Mouse (Mus musculus) liver, embryonic 13.5 days (tissue): ENCODE measurements around the gene Add2. TPM values are rescaled to one million over a fixed set of nuclear protein-coding genes. Genes with fewer than 3 reads are reported as not detected.

Experiments used
- ATAC-seq: fragments of 200-750 bp; cut with Nextera tagmentation; 2 replicates; pipeline ENCODE4 v1.8.0; 2017; ENCODE audit warnings: low read depth, mild to moderate bottlenecking, moderate number of reproducible peaks, moderate library complexity
- DNase-seq: peaks from one replicate; pipeline ENCODE4 v3.0.0; 2022
- H3K27ac ChIP-seq: fragments of 300-500 bp; sonication (generic); 2 replicates; pipeline ENCODE4 v1.5.1; 2015; ENCODE audit warnings: moderate library complexity, mild to moderate bottlenecking, inconsistent platforms
- H3K27me3 ChIP-seq: fragments of 300-500 bp; sonication (generic); 2 replicates; pipeline ENCODE4 v1.6.1; 2015; ENCODE audit warnings: mild to moderate bottlenecking, inconsistent platforms
- H3K36me3 ChIP-seq: fragments of 300-500 bp; sonication (generic); 2 replicates; pipeline ENCODE4 v1.6.1; 2015; ENCODE audit warnings: mild to moderate bottlenecking, inconsistent platforms
- H3K4me1 ChIP-seq: fragments of 300-500 bp; sonication (generic); replicated peaks from 2 replicates; pipeline ENCODE4 v1.6.1; 2015; ENCODE audit warnings: inconsistent platforms
- H3K4me2 ChIP-seq: fragments of 300-500 bp; sonication (generic); 2 replicates; pipeline ENCODE4 v1.6.1; 2015; ENCODE audit warnings: inconsistent platforms, mild to moderate bottlenecking, moderate library complexity
- H3K4me3 ChIP-seq: fragments of 300-500 bp; sonication (generic); replicated peaks from 2 replicates; pipeline ENCODE4 v1.5.1; 2015; ENCODE audit warnings: mild to moderate bottlenecking, inconsistent platforms
- H3K9ac ChIP-seq: fragments of 300-500 bp; sonication (generic); 2 replicates; pipeline ENCODE4 v1.6.1; 2015; ENCODE audit warnings: mild to moderate bottlenecking, inconsistent platforms
- H3K9me3 ChIP-seq: fragments of 300-500 bp; sonication (generic); replicated peaks from 2 replicates; pipeline ENCODE4 v1.6.1; 2016; ENCODE audit warnings: inconsistent platforms
- WGBS: fragments of 180-500 bp; shearing (Covaris S2); methylation state at CpG from one replicate; pipeline ENCODE4 v1.1.7; 2015; ENCODE audit not compliant: insufficient replicate concordance; 5-methylcytosine and 5-hydroxymethylcytosine counted together
- polyA plus RNA-seq: library from polyadenylated mRNA; unstranded; fragments of >200 nt; fragmentation: Nextera tagmentation; extraction: Ambion mirVana; gene quantifications from 2 replicates; pipeline ENCODE4 v1.2.1, GENCODE M21; 2015

Add2 gene
- polyA plus RNA-seq, 1 experiment from 2014 or later = 93.3 TPM

- Histone ChIP-seq H3K27me3 (peaks cover 6% of the 10 kb centered on the region; the same call in 1 of the 2 replicates), H3K9me3 (no peaks in the 10 kb centered on the region), H3K4me1 (no peaks in the 10 kb centered on the region), H3K9ac (no peak overlapping the region), H3K4me3 (no peak overlapping the region), H3K36me3 (no peaks in the 10 kb centered on the region), H3K27ac (no peak overlapping the region), H3K4me2 (no peak overlapping the region)
- DNase-seq (no peak), ATAC-seq (no peak)
- WGBS = 54% methylated on average over 7 of the region's 7 CpGs
These were observed 133.1 kb downstream of the Add2 start for GRCm38 (mm10) chr6:86161586-86161985.

DNA sequence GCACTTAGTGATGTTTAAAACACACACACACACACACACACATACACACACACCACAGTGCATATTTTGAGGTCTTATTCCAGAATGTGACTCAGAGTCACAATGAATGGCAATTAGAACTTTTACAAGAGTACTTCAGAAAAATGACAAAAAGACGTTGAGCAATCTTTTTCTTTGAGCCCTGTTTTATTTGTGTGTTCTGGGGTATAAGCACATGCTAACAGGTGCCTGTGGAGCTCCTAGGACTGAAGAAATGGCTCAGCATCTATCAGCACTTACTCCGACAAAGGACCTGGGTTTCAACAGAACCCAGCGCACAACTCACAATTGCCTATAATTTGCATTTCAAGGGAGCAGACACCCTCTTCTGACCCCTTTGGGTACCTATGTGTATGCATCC lies 135.5 kb downstream of the Add2 start:
- no peak overlapping the region for H3K4me2 ChIP-seq
- WGBS = 58% methylated on average over 3 of the region's 3 CpGs
- H3K27me3 ChIP-seq = peaks cover 6% of the 10 kb centered on the region; the same call in 1 of the 2 replicates
- no peaks in the 10 kb centered on the region for H3K4me1 ChIP-seq
- no peak overlapping the region for H3K9ac ChIP-seq
- DNase-seq = no peak
- no peaks in the 10 kb centered on the region for H3K36me3 ChIP-seq
- no peak overlapping the region for H3K4me3 ChIP-seq
- no peak overlapping the region for H3K27ac ChIP-seq
- no peak for ATAC-seq
- no peaks in the 10 kb centered on the region for H3K9me3 ChIP-seq

DNA sequence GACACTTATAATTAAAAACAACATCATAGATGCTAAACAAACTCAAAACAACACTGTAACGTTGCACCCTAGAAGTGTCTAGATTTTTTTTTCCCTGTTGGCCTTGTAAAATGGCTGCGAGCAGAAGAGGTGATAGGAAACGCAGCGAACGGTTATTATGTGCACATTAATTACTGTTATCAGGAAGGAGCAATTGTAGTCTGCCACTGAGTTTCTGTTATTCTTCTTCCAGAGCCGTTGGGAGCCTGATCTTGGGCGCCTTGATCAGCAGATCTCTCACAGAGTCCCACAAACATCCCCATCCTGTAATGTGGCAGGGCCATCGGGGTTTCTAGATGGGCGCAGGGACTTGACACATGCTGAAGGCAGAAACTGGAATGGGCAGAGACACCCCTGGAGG lies 137.9 kb downstream of the Add2 start:
- ATAC-seq (no peak), DNase-seq (no peak)
- no peak overlapping the region for H3K9ac ChIP-seq
- H3K9me3 ChIP-seq = no peaks in the 10 kb centered on the region
- 51% methylated on average over 9 of the region's 9 CpGs for WGBS
- H3K36me3 ChIP-seq = no peaks in the 10 kb centered on the region
- H3K4me3 ChIP-seq = no peak overlapping the region
- peaks cover 6% of the 10 kb centered on the region; the same call in 1 of the 2 replicates for H3K27me3 ChIP-seq
- H3K4me1 ChIP-seq = no peaks in the 10 kb centered on the region
- H3K27ac ChIP-seq = no peak overlapping the region
- H3K4me2 ChIP-seq = no peak overlapping the region

DNA sequence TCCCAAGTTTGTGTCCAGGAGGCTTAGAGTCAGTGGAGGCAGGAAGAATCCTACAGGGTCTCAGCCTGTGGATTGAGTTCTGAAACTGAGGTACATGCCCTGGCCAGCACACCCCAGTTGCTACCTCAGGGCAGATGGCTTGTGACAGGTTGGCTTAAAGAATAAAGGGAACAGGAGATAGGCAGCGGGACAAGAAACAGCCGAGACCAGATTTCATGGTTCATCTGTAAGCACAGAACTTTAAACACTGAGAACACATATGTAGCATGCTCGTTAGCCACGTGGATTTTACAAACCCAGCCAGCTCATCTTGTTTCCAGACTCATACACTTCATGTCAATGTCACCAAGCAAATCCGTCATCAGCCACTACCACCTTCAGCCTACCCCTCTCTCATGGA lies 139.4 kb downstream of the Add2 start:
- no peaks in the 10 kb centered on the region for H3K36me3 ChIP-seq
- 56% methylated on average over 5 of the region's 5 CpGs for WGBS
- no peak overlapping the region for H3K4me2 ChIP-seq
- no peak overlapping the region for H3K4me3 ChIP-seq
- peaks cover 6% of the 10 kb centered on the region; the same call in 1 of the 2 replicates for H3K27me3 ChIP-seq
- no peaks in the 10 kb centered on the region for H3K4me1 ChIP-seq
- ATAC-seq (no peak), DNase-seq (no peak)
- H3K9ac ChIP-seq = no peak overlapping the region
- H3K9me3 ChIP-seq = no peaks in the 10 kb centered on the region
- no peak overlapping the region for H3K27ac ChIP-seq

DNA sequence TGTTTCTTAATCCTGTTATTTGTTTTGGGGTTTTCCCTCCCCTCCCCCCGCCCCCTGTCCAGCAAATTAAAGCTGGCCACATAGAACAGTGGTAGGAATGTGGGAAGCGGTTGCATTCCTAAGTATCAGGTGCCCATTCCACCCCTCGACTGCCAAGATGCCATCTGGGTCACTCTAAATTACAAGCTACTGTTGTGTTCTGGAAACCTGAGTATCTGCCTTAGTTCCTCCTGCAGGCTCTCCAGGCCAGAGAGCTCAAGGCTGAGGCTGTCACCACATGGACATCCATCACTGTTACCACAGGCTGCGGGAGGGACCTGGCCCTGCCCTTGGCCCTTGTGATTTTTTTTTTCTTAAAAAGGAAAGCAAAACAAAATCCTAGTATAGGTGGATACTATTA lies 140.7 kb downstream of the Add2 start:
- no peak for ATAC-seq
- 44% methylated on average over 4 of the region's 4 CpGs for WGBS

More for the DNA sequence above, 140.7 kb downstream of the Add2 start:
- Histone ChIP-seq H3K27me3 (peaks cover 3% of the 10 kb centered on the region; the same call in 1 of the 2 replicates), H3K4me3 (no peak overlapping the region), H3K4me1 (no peaks in the 10 kb centered on the region), H3K9me3 (no peaks in the 10 kb centered on the region), H3K4me2 (no peak overlapping the region), H3K9ac (no peak overlapping the region), H3K27ac (no peak overlapping the region), H3K36me3 (no peaks in the 10 kb centered on the region)
- no peak for DNase-seq

Other genes starting within 250 kb of the Add2 start
- gene Nat8f6, start 207.7 kb upstream of the Add2 start, polyA plus RNA-seq = not detected in 2 replicates
- gene Nat8f5, start 207.7 kb upstream of the Add2 start, polyA plus RNA-seq = not detected in 2 replicates
- not detected in 2 replicates for gene Nat8, start 196.6 kb upstream of the Add2 start, polyA plus RNA-seq
- gene Nat8f2, start 159.5 kb upstream of the Add2 start, polyA plus RNA-seq = 0.03 TPM in 1 of 2 replicates, not detected in the other
- 0.86 and 1.0 TPM in 2 replicates for gene Nat8f4, start 123.8 kb upstream of the Add2 start, polyA plus RNA-seq
- 26.4 and 37.1 TPM in 2 replicates for gene Tprkb, start 116.8 kb upstream of the Add2 start, polyA plus RNA-seq
- 5.0 and 5.6 TPM in 2 replicates for gene Nat8f1, start 113.0 kb upstream of the Add2 start, polyA plus RNA-seq
- 29.0 and 40.3 TPM in 2 replicates for gene Dusp11, start 67.0 kb upstream of the Add2 start, polyA plus RNA-seq
- not detected in 2 replicates for gene Figla, start 12.5 kb upstream of the Add2 start, polyA plus RNA-seq
- 1.1 and 1.2 TPM in 2 replicates for gene Tgfa, start 166.5 kb downstream of the Add2 start, polyA plus RNA-seq